Mouse (Mus musculus): ENCODE measurements around the gene Adipoq. TPM values are rescaled to one million over a fixed set of nuclear protein-coding genes. Genes with fewer than 3 reads are reported as not detected.
"Not testable (repeated sequence)": the region's sequence is repeated elsewhere in the genome, so short reads cannot be mapped to it uniquely, and the experiment has no call there.

The Adipoq gene
- total and polyA plus RNA-seq, 3 experiments, result not detected

DNA sequence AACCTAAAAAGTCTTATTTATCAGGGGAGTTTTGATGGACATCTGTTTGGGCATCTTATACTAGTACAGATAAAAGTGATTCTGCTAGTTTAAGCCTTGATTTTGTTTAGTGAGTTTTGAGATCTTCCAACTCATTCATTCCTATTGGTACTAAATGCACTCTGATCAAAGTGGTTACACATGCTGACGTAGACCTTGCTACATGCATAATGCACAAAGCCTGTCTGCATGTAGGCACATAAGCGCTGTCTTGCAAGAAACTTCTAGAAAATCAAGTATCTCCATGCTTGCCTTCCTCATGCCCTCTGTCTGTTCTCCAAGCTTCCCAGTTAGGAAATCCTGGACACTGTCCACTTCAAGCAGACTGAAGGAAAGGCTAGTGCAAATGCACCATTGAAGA, 31.5 kb downstream of the Adipoq start:
- H3K79me2 ChIP-seq (ENCODE audit: control insufficient read depth, insufficient read depth, low read length, poor library complexity), result no peaks in the 10 kb centered on the region
- no peak for DNase-seq (ENCODE audit: low read depth, low spot score)
- no peak overlapping the region for H3K27ac ChIP-seq (ENCODE audit: control insufficient read depth, low read depth, low read length)
- peaks cover 0 to 22% of the 10 kb centered on the region in 2 experiments; a peak in 2 of 4 replicates for H3K36me3 ChIP-seq (ENCODE audit: control insufficient read depth in 1 of 2, insufficient read depth in 2 of 2, low read length in 2 of 2)
- TF ChIP-seq GABPA (IDR thresholded peaks at IDR 0.05; ENCODE audit: low read depth, low read length) (no peak), TAL1 (IDR thresholded peaks at IDR 0.05; ENCODE audit: low read length) (no peak), CHD2 (IDR thresholded peaks at IDR 0.05; ENCODE audit: low read length) (no peak), RAD21 (IDR thresholded peaks at IDR 0.05; ENCODE audit: low read depth, low read length) (no peak), MYB (IDR thresholded peaks at IDR 0.05; ENCODE audit: low read depth, low read length) (no peak), ZMIZ1 (IDR thresholded peaks at IDR 0.05; ENCODE audit: low read depth, low read length) (no peak), TCF12 (IDR thresholded peaks at IDR 0.05; ENCODE audit: low read depth, low read length) (no peak), POLR2AphosphoS2 (IDR thresholded peaks at IDR 0.05; ENCODE audit: low read length) (no peak), MAFK (IDR thresholded peaks at IDR 0.05; ENCODE audit: borderline replicate concordance, low read depth, low read length) (no peak), ETS1 (IDR thresholded peaks at IDR 0.05; ENCODE audit: low read depth, low read length) (no peak), USF1 (IDR thresholded peaks at IDR 0.05; ENCODE audit: low read depth, low read length) (no peak), GATA1 (IDR thresholded peaks at IDR 0.05; ENCODE audit: low read depth, low read length) (no peak), CHD1 (IDR thresholded peaks at IDR 0.05; ENCODE audit: low read depth, low read length) (no peak), ELF1 (IDR thresholded peaks at IDR 0.05; ENCODE audit: low read depth, low read length) (no peak), EP300 (IDR thresholded peaks at IDR 0.05; ENCODE audit: low read depth in 1 of 2, low read length in 2 of 2) (no peak)
- no peaks in the 10 kb centered on the region for H3K9me3 ChIP-seq (replicated peaks; ENCODE audit: insufficient read depth, low read length)
- no peak overlapping the region for H3K9ac ChIP-seq (ENCODE audit: control insufficient read depth, low read depth, low read length, poor library complexity, severe bottlenecking)
- H3K4me3 ChIP-seq (ENCODE audit: control insufficient read depth in 1 of 2, insufficient read depth in 1 of 2, low read depth in 2 of 2, low read length in 2 of 2), result no peak overlapping the region
- peaks cover 1 to 24% of the 10 kb centered on the region in 2 experiments; a peak in 3 of 4 replicates for H3K4me1 ChIP-seq (ENCODE audit: control insufficient read depth in 1 of 2, insufficient read depth in 2 of 2, low read length in 2 of 2)
- H3K27me3 ChIP-seq (ENCODE audit: control insufficient read depth in 1 of 2, insufficient read depth in 2 of 2, low read length in 2 of 2), result no peaks in the 10 kb centered on the region

- Histone ChIP-seq H3K4me3 (ENCODE audit: control insufficient read depth in 1 of 2, insufficient read depth in 1 of 2, low read depth in 2 of 2, low read length in 2 of 2) (no peak overlapping the region), H3K9me3 (replicated peaks; ENCODE audit: insufficient read depth, low read length) (no peaks in the 10 kb centered on the region), H3K36me3 (ENCODE audit: control insufficient read depth in 1 of 2, insufficient read depth in 2 of 2, low read length in 2 of 2) (peaks cover 0 to 22% of the 10 kb centered on the region in 2 experiments; a peak in 2 of 4 replicates)
Measured at GRCm38 (mm10) chr16:23178796-23179195, 32.5 kb downstream of the Adipoq start.

GRCm38 (mm10) chr16:23179436-23179835, 33.1 kb downstream of the Adipoq start:
- H3K36me3 ChIP-seq (ENCODE audit: control insufficient read depth in 1 of 2, insufficient read depth in 2 of 2, low read length in 2 of 2), result peaks cover 0 to 22% of the 10 kb centered on the region in 2 experiments; a peak in 2 of 4 replicates
- H3K9ac ChIP-seq (ENCODE audit: control insufficient read depth, low read depth, low read length, poor library complexity, severe bottlenecking); DNase-seq (ENCODE audit: low read depth, low spot score): not testable (repeated sequence)

More at GRCm38 (mm10) chr16:23178796-23179195, 32.5 kb downstream of the Adipoq start:
- no peak for DNase-seq (ENCODE audit: low read depth, low spot score)
- Histone ChIP-seq H3K4me1 (ENCODE audit: control insufficient read depth in 1 of 2, insufficient read depth in 2 of 2, low read length in 2 of 2) (peaks cover 1 to 24% of the 10 kb centered on the region in 2 experiments; a peak in 3 of 4 replicates), H3K27ac (ENCODE audit: control insufficient read depth, low read depth, low read length) (no peak overlapping the region), H3K79me2 (ENCODE audit: control insufficient read depth, insufficient read depth, low read length, poor library complexity) (no peaks in the 10 kb centered on the region), H3K9ac (ENCODE audit: control insufficient read depth, low read depth, low read length, poor library complexity, severe bottlenecking) (no peak overlapping the region), H3K27me3 (ENCODE audit: control insufficient read depth in 1 of 2, insufficient read depth in 2 of 2, low read length in 2 of 2) (no peaks in the 10 kb centered on the region)
- no peak for TF ChIP-seq CTCF (IDR thresholded peaks at IDR 0.05 in 2 of 3, conservative IDR thresholded peaks at IDR 0.05 in 1 of 3; ENCODE audit: control insufficient read depth in 1 of 3, insufficient read depth in 1 of 3, low read depth in 2 of 3, low read length in 3 of 3, poor library complexity in 1 of 3, severe bottlenecking in 1 of 3)
- no peak for TF ChIP-seq USF1 (IDR thresholded peaks at IDR 0.05; ENCODE audit: low read depth, low read length)
- TF ChIP-seq ZMIZ1 (IDR thresholded peaks at IDR 0.05; ENCODE audit: low read depth, low read length), result no peak
- no peak for TF ChIP-seq EP300 (IDR thresholded peaks at IDR 0.05; ENCODE audit: low read depth in 1 of 2, low read length in 2 of 2)
- TF ChIP-seq CHD1 (IDR thresholded peaks at IDR 0.05; ENCODE audit: low read depth, low read length), result no peak
- no peak for TF ChIP-seq POLR2AphosphoS5 (IDR thresholded peaks at IDR 0.05; ENCODE audit: borderline replicate concordance, low read depth, low read length)
- no peak for TF ChIP-seq MYB (IDR thresholded peaks at IDR 0.05; ENCODE audit: low read depth, low read length)
- no peak for TF ChIP-seq TAL1 (IDR thresholded peaks at IDR 0.05; ENCODE audit: low read length)
- TF ChIP-seq MYC (IDR thresholded peaks at IDR 0.05; ENCODE audit: low read depth, low read length), result no peak
- TF ChIP-seq SMC3 (IDR thresholded peaks at IDR 0.05; ENCODE audit: low read depth, low read length), result no peak
- TF ChIP-seq NELFE (IDR thresholded peaks at IDR 0.05; ENCODE audit: low read depth, low read length), result no peak
- no peak for TF ChIP-seq ZKSCAN1 (IDR thresholded peaks at IDR 0.05; ENCODE audit: low read depth, low read length)
- TF ChIP-seq ETS1 (IDR thresholded peaks at IDR 0.05; ENCODE audit: low read depth, low read length), result no peak
- no peak for TF ChIP-seq SIN3A (IDR thresholded peaks at IDR 0.05; ENCODE audit: low read length)
- TF ChIP-seq ELF1 (IDR thresholded peaks at IDR 0.05; ENCODE audit: low read depth, low read length), result no peak
- TF ChIP-seq GATA1 (IDR thresholded peaks at IDR 0.05; ENCODE audit: low read depth, low read length), result no peak

More at GRCm38 (mm10) chr16:23179436-23179835, 33.1 kb downstream of the Adipoq start:
- not testable (repeated sequence) for H3K4me3 ChIP-seq (ENCODE audit: control insufficient read depth in 1 of 2, insufficient read depth in 1 of 2, low read depth in 2 of 2, low read length in 2 of 2); H3K79me2 ChIP-seq (ENCODE audit: control insufficient read depth, insufficient read depth, low read length, poor library complexity); H3K27ac ChIP-seq (ENCODE audit: control insufficient read depth, low read depth, low read length); H3K9me3 ChIP-seq (replicated peaks; ENCODE audit: insufficient read depth, low read length); H3K27me3 ChIP-seq (ENCODE audit: control insufficient read depth in 1 of 2, insufficient read depth in 2 of 2, low read length in 2 of 2)
- H3K4me1 ChIP-seq (ENCODE audit: control insufficient read depth in 1 of 2, insufficient read depth in 2 of 2, low read length in 2 of 2), result peaks cover 1 to 24% of the 10 kb centered on the region in 2 experiments; a peak in 3 of 4 replicates

Data from MEL (cell line).